In the genomic region with DNA sequence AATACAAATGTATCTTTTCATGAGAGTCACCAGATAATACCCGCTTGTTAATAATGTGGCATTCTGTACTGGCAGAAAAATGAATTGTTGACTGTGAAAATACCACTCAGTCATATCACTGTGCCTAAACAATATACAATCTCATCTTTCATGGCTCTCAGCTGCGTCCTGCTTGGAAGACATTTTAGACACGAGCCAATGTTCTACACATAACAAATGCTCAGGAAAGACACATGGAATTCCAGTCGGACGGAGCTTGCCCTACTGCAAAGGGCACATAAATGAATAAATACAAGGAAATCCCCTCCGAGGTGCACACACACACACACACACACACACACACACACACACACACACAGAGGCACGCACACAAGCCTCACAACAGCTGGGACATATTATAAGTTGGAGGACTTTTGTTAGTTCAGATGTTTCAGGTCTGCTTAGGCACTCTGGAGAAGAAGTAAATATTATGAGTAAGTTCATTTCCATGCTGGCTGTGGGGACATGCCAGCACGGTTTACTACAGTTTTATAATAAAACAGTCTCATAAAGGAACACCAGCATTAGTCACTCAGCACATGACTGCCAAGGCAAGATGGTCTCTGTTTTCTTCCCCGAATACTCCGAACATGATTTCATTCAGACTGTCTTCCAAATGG, we compare ENCODE assay signal across 10 mouse cellular contexts. TPM values are rescaled to one million over a fixed set of nuclear protein-coding genes. Genes with fewer than 3 reads are reported as not detected.
A peak's percentile ranks its signal among the peaks of the same experiment; 100 is the strongest.
DNase-seq lines count a peak whose midpoint lies in the region; ATAC-seq lines count a peak whose summit lies in the region.
"Had no signal": no experiment of that assay in that cellular context is flagged by ENCODE, and none has a peak within 500 bp of the region (broad histone marks: within the 10 kb centered on the region; RNA-seq: fewer than 3 reads in every experiment).

No protein-coding gene starts in this region.

- no peaks in the 10 kb centered on the region for H3K36me3 ChIP-seq in limb, embryonic 13.5 days

- peak; percentile 81; the same call in 1 of the 2 replicates for ATAC-seq in limb, embryonic 13.5 days (ENCODE audit: low FRiP score, low read depth)

- H3K27ac ChIP-seq in limb, embryonic 13.5 days = peak overlapping the region; percentile 22; the same call in 1 of the 2 replicates

- 27% methylated on average over 10 of the region's 10 CpGs for WGBS in limb, embryonic 13.5 days

- H3K4me2 ChIP-seq in limb, embryonic 13.5 days (replicated peaks) = 0 out of 2 replicates have a peak overlapping the region, but pooled peaks have one; percentile 19

- H3K9me3 ChIP-seq in limb, embryonic 13.5 days = no peaks in the 10 kb centered on the region

- H3K4me1 ChIP-seq in limb, embryonic 13.5 days = peaks cover 29% of the 10 kb centered on the region

- no peak overlapping the region for H3K9ac ChIP-seq in limb, embryonic 13.5 days

- no peaks in the 10 kb centered on the region for H3K27me3 ChIP-seq in limb, embryonic 13.5 days

- H3K4me3 ChIP-seq in limb, embryonic 13.5 days = no peak overlapping the region

- DNase-seq in kidney, postnatal 10 days = peak; percentile 17
- DNase-seq in kidney, postnatal 36 days = no peak
- peak; percentile 82 for DNase-seq in 3T3-L1 (ENCODE audit: low read depth, low spot score)
- DNase-seq in brain, adult 2 months (ENCODE audit: low read depth, low spot score) = peak; percentile 28
- no peak for DNase-seq in retina, postnatal 1 day
- DNase-seq in gastrocnemius, adult 8-10 months (ENCODE audit: low spot score in 2 of 2) = no peak
- DNase-seq: kidney, adult 2 months had no signal

RNA-seq across cellular contexts. Expression of a gene that starts 14.1 kb away (rescaled TPM):
- polyA plus RNA-seq in limb, embryonic 13.5 days (2015; fragmentation: Nextera tagmentation; extraction: Ambion mirVana) = 9.2 and 9.8 TPM in 2 replicates
- total RNA-seq in gastrocnemius, adult 8-10 months (2022) = 10 to 100 TPM; 26.9 to 58.0 (median 40.6) TPM
- total RNA-seq: ES-E14 had no signal
- polyA plus RNA-seq: heart, postnatal 0 days had no signal

Comparison
In these comparisons a context has a peak if more than half of its experiments do, and no peak if none do; other contexts are left out.
1. DNase-seq: peak in kidney, postnatal 10 days (single experiment), 3T3-L1 (single experiment) and brain, adult 2 months (single experiment); none in kidney, postnatal 36 days (0 of 2), retina, postnatal 1 day (single experiment) and gastrocnemius, adult 8-10 months (0 of 2).